Mouse (Mus musculus): Measurements from ENCODE around the gene Cd3g. TPM values are rescaled to one million over a fixed set of nuclear protein-coding genes. Genes with fewer than 3 reads are reported as not detected.

Gene Cd3g
- 1,221 TPM for polyA plus RNA-seq (2017; shearing (Covaris generic))

GRCm38 (mm10) chr9:44980242-44980641 lies at the start of gene Cd3g:
Cd3g (minus strand) TSS chr9:44980431.

DNA sequence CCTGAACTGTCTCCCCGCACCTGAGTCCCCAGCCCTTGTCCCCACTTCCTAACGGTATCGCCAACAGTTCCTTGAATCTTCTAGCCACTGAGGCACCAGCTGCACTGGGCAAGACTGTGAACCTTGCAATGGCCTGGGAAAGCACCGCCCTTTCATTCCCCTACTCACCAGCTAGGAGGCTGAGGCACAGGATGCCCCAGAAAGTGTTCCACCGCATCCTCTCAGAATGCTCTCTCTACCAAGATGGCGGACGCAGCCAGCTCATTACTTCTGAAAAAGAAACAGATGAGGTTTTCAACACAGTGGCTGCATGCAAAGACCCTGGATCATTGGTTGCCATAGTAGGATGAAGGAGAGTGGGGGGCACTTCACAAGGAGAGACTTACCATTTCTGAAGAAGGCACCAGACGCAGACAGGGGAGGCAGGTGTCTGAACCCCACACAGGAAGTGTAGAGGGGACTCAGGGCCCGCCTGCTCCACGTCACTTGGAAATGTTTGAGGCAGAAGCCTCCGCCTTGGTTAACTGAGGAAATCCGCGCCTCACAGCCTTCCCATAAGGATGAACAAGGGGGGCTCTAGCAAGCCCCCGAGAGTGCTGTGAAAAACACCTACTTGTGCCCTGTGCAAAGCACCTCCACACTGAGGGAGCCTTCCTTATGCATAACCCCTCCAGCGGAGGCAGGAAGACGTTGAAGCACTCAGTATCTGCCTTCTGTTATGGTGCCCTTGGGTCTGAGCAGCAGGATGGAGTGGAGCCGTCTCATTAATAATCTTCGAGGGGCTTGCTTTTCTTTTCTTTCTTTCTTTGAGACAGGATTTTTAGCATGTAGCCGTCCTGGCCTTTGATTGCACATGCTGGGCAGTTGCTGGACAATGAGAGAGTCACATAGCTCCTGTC lies 29.2 kb upstream of the Cd3g start, which contains the start of gene Cd3e:
Gene Cd3e, minus strand, starts transcription at position 448 of the 899 bp plus-strand sequence.

GRCm38 (mm10) chr9:44981676-44982075 lies 1.4 kb upstream of the Cd3g start, which contains the start of gene Cd3d:
Cd3d (plus strand) TSS chr9:44981786.

DNA sequence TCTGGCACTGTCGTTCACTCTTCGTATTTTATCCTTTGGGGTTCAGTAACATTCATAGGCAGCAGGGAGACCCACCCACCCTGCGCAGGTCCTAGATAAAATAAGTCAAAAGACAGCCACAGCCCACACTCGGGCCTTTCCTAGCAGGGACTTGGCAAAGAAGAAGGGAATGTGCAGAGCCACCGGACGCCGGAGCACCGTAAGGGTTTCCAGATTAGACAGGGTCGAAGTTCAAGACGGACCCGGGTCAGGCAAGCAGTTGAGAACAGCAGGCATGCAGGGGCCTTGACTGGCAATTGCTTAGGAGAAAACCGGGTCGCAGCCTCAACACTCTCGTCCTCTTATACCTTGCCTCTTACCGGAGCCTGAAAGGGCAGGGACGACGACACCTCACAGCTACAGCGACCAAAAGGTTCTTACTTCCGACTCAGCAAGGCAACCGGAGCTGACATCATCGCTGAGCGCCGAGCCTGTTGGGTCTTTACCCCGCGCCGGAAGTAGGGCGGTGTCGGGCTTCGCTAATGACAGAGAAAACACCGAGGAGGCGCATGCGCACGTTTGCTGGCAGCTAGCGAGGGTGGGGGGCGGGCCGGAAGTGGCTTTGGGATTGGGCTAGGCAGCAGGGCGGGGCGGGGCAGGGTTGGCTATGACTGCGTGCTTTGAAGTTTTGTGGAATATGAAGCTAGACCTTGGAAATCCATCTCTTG lies 15.0 kb downstream of the Cd3g start, which contains the start of gene Ube4a:
Gene Ube4a, minus strand, starts transcription at position 475 of the 707 bp plus-strand sequence.

GRCm38 (mm10) chr9:44920374-44921122 lies 59.7 kb downstream of the Cd3g start, which contains the start of gene Atp5l:
Atp5l (minus strand) TSS chr9:44920742.

Other genes with a start within 250 kb of the Cd3g start
- gene Phldb1, start 245.2 kb downstream of the Cd3g start, polyA plus RNA-seq (2017; shearing (Covaris generic)), result 0.72 TPM
- 158 TPM for gene Arcn1, start 212.6 kb downstream of the Cd3g start, polyA plus RNA-seq (2017; shearing (Covaris generic))
- 54.0 TPM for gene Ift46, start 212.5 kb downstream of the Cd3g start, polyA plus RNA-seq (2017; shearing (Covaris generic))
- 0.20 TPM for gene Tmem25, start 181.1 kb downstream of the Cd3g start, polyA plus RNA-seq (2017; shearing (Covaris generic))
- not detected for gene Ttc36, start 177.4 kb downstream of the Cd3g start, polyA plus RNA-seq (2017; shearing (Covaris generic))
- gene Kmt2a, start 99.1 kb downstream of the Cd3g start, polyA plus RNA-seq (2017; shearing (Covaris generic)), result 96.1 TPM
- gene Atp5l, start 59.7 kb downstream of the Cd3g start, polyA plus RNA-seq (2017; shearing (Covaris generic)), result 336 TPM
- gene Ube4a, start 14.8 kb downstream of the Cd3g start, polyA plus RNA-seq (2017; shearing (Covaris generic)), result 47.2 TPM
- gene Cd3d, start 1.4 kb upstream of the Cd3g start, polyA plus RNA-seq (2017; shearing (Covaris generic)), result 831 TPM
- gene Cd3e, start 29.2 kb upstream of the Cd3g start, polyA plus RNA-seq (2017; shearing (Covaris generic)), result 1,336 TPM
- gene Mpzl2, start 59.4 kb upstream of the Cd3g start, polyA plus RNA-seq (2017; shearing (Covaris generic)), result not detected
- gene Mpzl3, start 74.8 kb upstream of the Cd3g start, polyA plus RNA-seq (2017; shearing (Covaris generic)), result 13.5 TPM
- 8.0 TPM for gene Jaml, start 98.8 kb upstream of the Cd3g start, polyA plus RNA-seq (2017; shearing (Covaris generic))
- 0.12 TPM for gene Scn2b, start 137.4 kb upstream of the Cd3g start, polyA plus RNA-seq (2017; shearing (Covaris generic))
- 0.14 TPM for gene Scn4b, start 158.0 kb upstream of the Cd3g start, polyA plus RNA-seq (2017; shearing (Covaris generic))
- gene BC049352, start 201.6 kb upstream of the Cd3g start, polyA plus RNA-seq (2017; shearing (Covaris generic)), result 1.2 TPM
- gene Tmprss4, start 223.7 kb upstream of the Cd3g start, polyA plus RNA-seq (2017; shearing (Covaris generic)), result not detected